Mouse (Mus musculus): ENCODE results near the gene Mllt6.
"Not testable (repeated sequence)": the region's sequence is repeated elsewhere in the genome, so short reads cannot be mapped to it uniquely, and the experiment has no call there.

DNA sequence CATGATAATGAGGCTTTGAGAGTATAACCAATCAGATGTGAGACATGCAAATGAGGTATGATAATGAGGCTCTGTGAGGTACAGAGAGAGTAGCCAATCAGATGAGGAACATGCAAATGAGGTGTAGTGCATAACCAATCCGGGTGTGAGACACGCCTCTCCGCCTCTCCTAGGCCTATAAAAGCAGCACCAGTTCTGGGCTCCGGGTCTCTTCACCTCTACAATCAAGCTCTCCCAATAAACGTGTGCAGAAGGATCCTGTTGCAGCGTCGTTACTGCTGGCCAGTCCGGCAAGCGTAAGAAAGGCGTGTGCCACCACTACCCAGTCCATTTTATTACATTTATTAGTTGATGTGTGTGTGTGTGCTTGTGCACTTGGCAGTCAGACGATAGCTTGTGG lies 9.8 kb upstream of the Mllt6 start:
- not testable (repeated sequence) for TF ChIP-seq CTCF (IDR thresholded peaks at IDR 0.05; ENCODE audit: low read depth, low read length); POLR2A (IDR thresholded peaks at IDR 0.05; ENCODE audit: borderline replicate concordance, low read depth, low read length)
